Mouse (Mus musculus) megakaryocyte, embryonic 14.5 days (primary cell): Measurements from ENCODE around the gene Ptk6. TPM values are rescaled to one million over a fixed set of nuclear protein-coding genes. Genes with fewer than 3 reads are reported as not detected.

ENCODE experiments used
- H3K27me3 ChIP-seq: replicated peaks from 2 replicates; pipeline ENCODE3; 2012; ENCODE audit warnings: inconsistent platforms
- H3K36me3 ChIP-seq: replicated peaks from 2 replicates; pipeline ENCODE3; 2012; ENCODE audit warnings: low read length, inconsistent platforms, mixed read lengths
- H3K4me1 ChIP-seq: 2 replicates; pipeline ENCODE4 v1.6.1; 2012; ENCODE audit warnings: inconsistent platforms
- H3K4me3 ChIP-seq: replicated peaks from 2 replicates; pipeline ENCODE3; 2012; ENCODE audit warnings: moderate library complexity, mild to moderate bottlenecking, inconsistent platforms
- H3K9me3 ChIP-seq: 2 replicates; pipeline ENCODE4 v1.6.1; 2012; ENCODE audit warnings: inconsistent platforms
- FLI1 ChIP-seq: IDR thresholded peaks from 2 replicates; pipeline ENCODE4 v1.6.1; 2012; ENCODE audit warnings: low read length, inconsistent platforms, mixed read lengths
- GATA1 ChIP-seq: IDR thresholded peaks from 3 replicates; pipeline ENCODE4 v1.6.1; 2012; ENCODE audit warnings: mixed read lengths, low read length, inconsistent platforms, borderline replicate concordance
- polyA plus RNA-seq: library from polyadenylated mRNA; stranded (reverse); fragments of >175 nt; gene quantifications from 2 replicates; pipeline ENCODE4 v1.2.3, GENCODE M21; 2012; ENCODE audit warnings: low replicate concordance; ENCODE audit not compliant: insufficient read depth

Gene Ptk6
- polyA plus RNA-seq, 1 experiment, result not detected

GRCm38 (mm10) chr2:181178015-181178414 is 24.6 kb downstream of the Ptk6 start:
- Histone ChIP-seq H3K9me3 (no peaks in the 10 kb centered on the region), H3K36me3 (no peaks in the 10 kb centered on the region), H3K27me3 (peaks cover 33% of the 10 kb centered on the region), H3K4me3 (no peak overlapping the region), H3K4me1 (no peaks in the 10 kb centered on the region)
- TF ChIP-seq GATA1, result no peak
- no peak for TF ChIP-seq FLI1

GRCm38 (mm10) chr2:181174646-181175045 is 27.9 kb downstream of the Ptk6 start:
- H3K9me3 ChIP-seq, result peaks cover 2% of the 10 kb centered on the region; the same call in 1 of the 2 replicates
- H3K4me1 ChIP-seq, result no peaks in the 10 kb centered on the region
- H3K36me3 ChIP-seq, result no peaks in the 10 kb centered on the region
- peaks cover 16% of the 10 kb centered on the region for H3K27me3 ChIP-seq
- TF ChIP-seq FLI1 (no peak), GATA1 (no peak)
- H3K4me3 ChIP-seq, result no peak overlapping the region

- TF ChIP-seq GATA1 (no peak), FLI1 (no peak)
- peaks cover 36% of the 10 kb centered on the region for H3K27me3 ChIP-seq
- H3K9me3 ChIP-seq, result peaks cover 18% of the 10 kb centered on the region; the same call in 1 of the 2 replicates
- H3K4me1 ChIP-seq, result no peaks in the 10 kb centered on the region
- H3K4me3 ChIP-seq, result no peak overlapping the region
- no peaks in the 10 kb centered on the region for H3K36me3 ChIP-seq
Measured at GRCm38 (mm10) chr2:181166469-181166868, 36.1 kb downstream of the Ptk6 start.

- peaks cover 5% of the 10 kb centered on the region; the same call in 1 of the 2 replicates for H3K9me3 ChIP-seq
- TF ChIP-seq FLI1 (no peak), GATA1 (no peak)
- peaks cover 64% of the 10 kb centered on the region for H3K27me3 ChIP-seq
- H3K4me1 ChIP-seq, result peaks cover 29% of the 10 kb centered on the region
- H3K4me3 ChIP-seq, result no peak overlapping the region
- H3K36me3 ChIP-seq, result no peaks in the 10 kb centered on the region
Measured at GRCm38 (mm10) chr2:181160821-181161220, 41.8 kb downstream of the Ptk6 start.

GRCm38 (mm10) chr2:181159771-181160170 is 42.8 kb downstream of the Ptk6 start:
- Histone ChIP-seq H3K36me3 (no peaks in the 10 kb centered on the region), H3K4me3 (no peak overlapping the region), H3K27me3 (peaks cover 68% of the 10 kb centered on the region), H3K4me1 (peaks cover 29% of the 10 kb centered on the region), H3K9me3 (peaks cover 5% of the 10 kb centered on the region; the same call in 1 of the 2 replicates)
- TF ChIP-seq FLI1, result no peak
- TF ChIP-seq GATA1, result no peak

GRCm38 (mm10) chr2:181159091-181159514 is 43.5 kb downstream of the Ptk6 start:
- peaks cover 73% of the 10 kb centered on the region for H3K27me3 ChIP-seq
- H3K36me3 ChIP-seq, result no peaks in the 10 kb centered on the region
- H3K4me3 ChIP-seq, result no peak overlapping the region
- peaks cover 29% of the 10 kb centered on the region for H3K4me1 ChIP-seq
- TF ChIP-seq GATA1 (no peak), FLI1 (no peak)
- peaks cover 5% of the 10 kb centered on the region; the same call in 1 of the 2 replicates for H3K9me3 ChIP-seq

- H3K4me3 ChIP-seq, result no peak overlapping the region
- H3K4me1 ChIP-seq, result peaks cover 29% of the 10 kb centered on the region
- no peaks in the 10 kb centered on the region for H3K36me3 ChIP-seq
- TF ChIP-seq GATA1, result no peak
- no peak for TF ChIP-seq FLI1
- H3K27me3 ChIP-seq, result peaks cover 76% of the 10 kb centered on the region
- peaks cover 2% of the 10 kb centered on the region; the same call in 1 of the 2 replicates for H3K9me3 ChIP-seq
Measured at GRCm38 (mm10) chr2:181158471-181158870, 44.1 kb downstream of the Ptk6 start.

GRCm38 (mm10) chr2:181157716-181158302 is 44.8 kb downstream of the Ptk6 start:
- H3K27me3 ChIP-seq, result peaks cover 79% of the 10 kb centered on the region
- H3K4me3 ChIP-seq, result no peak overlapping the region
- peaks cover 29% of the 10 kb centered on the region for H3K4me1 ChIP-seq
- no peak for TF ChIP-seq GATA1
- TF ChIP-seq FLI1, result no peak
- no peaks in the 10 kb centered on the region for H3K36me3 ChIP-seq
- H3K9me3 ChIP-seq, result no peaks in the 10 kb centered on the region

GRCm38 (mm10) chr2:181157180-181157579 is 45.4 kb downstream of the Ptk6 start:
- H3K9me3 ChIP-seq, result no peaks in the 10 kb centered on the region
- no peaks in the 10 kb centered on the region for H3K36me3 ChIP-seq
- H3K27me3 ChIP-seq, result peaks cover 81% of the 10 kb centered on the region
- H3K4me3 ChIP-seq, result no peak overlapping the region
- H3K4me1 ChIP-seq, result peaks cover 29% of the 10 kb centered on the region
- no peak for TF ChIP-seq FLI1
- TF ChIP-seq GATA1, result no peak

GRCm38 (mm10) chr2:181156248-181157121 is 46.1 kb downstream of the Ptk6 start, which contains the start of gene Eef1a2:
Gene Eef1a2, minus strand, starts transcription at chr2:181157014.
- H3K9me3 ChIP-seq, result no peaks in the 10 kb centered on the region
- peaks cover 81% of the 10 kb centered on the region for H3K27me3 ChIP-seq
- H3K4me3 ChIP-seq, result peak within 1 kb of the TSS; percentile 33
- no peaks in the 10 kb centered on the region for H3K36me3 ChIP-seq
- peaks cover 29% of the 10 kb centered on the region for H3K4me1 ChIP-seq
- no peak for TF ChIP-seq FLI1
- TF ChIP-seq GATA1, result no peak
